Mouse (Mus musculus) heart, postnatal 0 days (tissue): ENCODE data around the gene Knl1.

ENCODE experiments used
- CTCF ChIP-seq: IDR thresholded peaks from 2 replicates; pipeline ENCODE4 v1.5.1; 2016; ENCODE audit warnings: antibody characterized with exemption, control low read depth, low read depth
- EP300 ChIP-seq: IDR thresholded peaks from 2 replicates; pipeline ENCODE4 v1.6.1; 2016; ENCODE audit warnings: antibody characterized with exemption, low read depth

DNA sequence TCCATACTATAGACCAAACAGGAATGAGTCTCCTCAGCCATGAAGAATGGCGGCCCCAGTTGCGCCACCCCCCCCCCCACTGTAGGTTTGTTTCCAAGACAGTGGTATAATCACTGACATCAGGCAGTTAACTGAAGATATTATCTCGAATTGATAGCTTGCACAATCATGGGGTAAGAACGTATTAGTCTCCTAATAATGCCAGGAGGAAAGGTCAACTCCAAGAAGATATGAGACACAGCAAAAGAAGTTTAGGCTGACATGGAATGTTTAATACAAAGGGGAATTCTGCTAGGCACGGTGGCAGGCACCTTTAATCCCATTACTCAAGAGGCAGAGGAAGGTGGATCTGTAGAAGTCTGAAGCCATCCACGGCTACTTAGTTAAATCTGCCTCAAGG lies 99.5 kb downstream of the Knl1 start:
- TF ChIP-seq EP300 (no peak), CTCF (no peak)
